Mouse (Mus musculus) monocyte, adult 59 days (primary cell): Measurements from ENCODE around the gene Gm16867. TPM values are rescaled to one million over a fixed set of nuclear protein-coding genes. Genes with fewer than 3 reads are reported as not detected.

Experiments
- total RNA-seq, 2 experiments: library from RNA; stranded (reverse); gene quantifications; one replicate each; pipeline ENCODE4 v1.2.4; 2023

Gene Gm16867
- total RNA-seq: 1 to 10 TPM; 3.9 to 4.1 TPM

DNA sequence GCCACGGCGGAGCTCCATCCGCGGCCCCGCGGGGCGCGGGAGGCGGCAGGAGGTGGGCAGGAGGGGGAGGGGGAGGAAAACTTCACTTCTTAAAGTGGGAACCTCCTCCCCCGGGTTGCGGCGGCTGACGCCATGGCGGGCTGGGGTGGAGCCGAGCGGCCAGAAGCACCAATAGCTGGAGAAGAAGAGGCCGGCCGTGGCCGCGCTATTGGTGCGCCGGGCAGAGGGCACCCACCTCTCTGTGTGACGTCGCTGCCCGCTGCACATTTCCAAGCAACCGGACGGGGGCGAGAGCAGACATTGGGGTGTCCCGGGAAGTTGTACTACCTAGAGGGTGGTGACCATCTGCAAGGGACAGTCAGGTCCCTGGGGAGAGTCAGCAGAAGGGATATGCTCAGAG, at the start of gene Gm16867:
Gm16867 (minus strand) TSS at position 189 of the 400 bp plus-strand sequence.

DNA sequence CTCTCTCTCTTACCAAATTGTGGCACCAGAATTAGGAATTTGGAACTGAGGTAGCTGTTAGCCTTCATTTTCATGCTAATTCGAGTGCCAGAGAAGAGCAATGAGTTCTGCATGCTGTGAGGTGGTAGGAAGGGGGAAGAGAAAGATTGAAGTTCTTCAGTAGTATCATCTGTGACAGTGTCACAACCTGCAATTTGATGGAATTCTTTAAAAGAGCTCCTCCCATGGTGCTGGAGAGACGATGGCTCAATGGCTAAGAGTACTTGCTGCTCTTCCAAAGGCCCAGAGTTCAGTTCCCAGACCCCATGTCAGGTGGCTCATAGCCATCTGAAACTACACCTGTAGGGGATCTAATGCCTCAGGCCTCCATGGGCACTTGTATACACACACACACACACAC, 9.3 kb upstream of the Gm16867 start, which contains the start of gene Gm27179:
Gm27179 (minus strand) TSS at position 101 of the 400 bp plus-strand sequence.

Other genes with a start within 250 kb of the Gm16867 start
- gene Synb, start 209.1 kb downstream of the Gm16867 start, total RNA-seq: not detected
- gene Gm27179, start 9.2 kb upstream of the Gm16867 start, total RNA-seq: not detected
- gene Entpd4b, start 52.1 kb upstream of the Gm16867 start, total RNA-seq: 1 to 10 TPM; 7.7 to 9.3 TPM